13 mouse cellular contexts compared by ENCODE assay signal in genomic region chr1:133826193-133826592, GRCm38 (mm10). TPM values are rescaled to one million over a fixed set of nuclear protein-coding genes. Genes with fewer than 3 reads are reported as not detected.
DNase-seq lines count a peak whose midpoint lies in the region; ATAC-seq and TF ChIP-seq lines count a peak whose summit lies in the region.
"Had no signal": no experiment of that assay in that cellular context is flagged by ENCODE, and none has a peak within 500 bp of the region (broad histone marks: within the 10 kb centered on the region; RNA-seq: fewer than 3 reads in every experiment).

No protein-coding gene starts in this region.

- no peak; the same call in 1 of the 2 replicates for ATAC-seq in kidney, embryonic 16.5 days (ENCODE audit: low FRiP score, low TSS enrichment)
- no peak for ATAC-seq in liver, embryonic 16.5 days (ENCODE audit: low read depth)
- no peak for ATAC-seq in granulocyte monocyte progenitor cell, adult 5-6 weeks (replicated peaks; ENCODE audit: poor library complexity, severe bottlenecking)
- ATAC-seq: Patski had no signal

- no peak for TF ChIP-seq POLR2A in bone marrow, adult 2 months (IDR thresholded peaks at IDR 0.05; ENCODE audit: borderline replicate concordance, control insufficient read depth, low read depth, low read length)

- no peak overlapping the region for H3K4me3 ChIP-seq in kidney, embryonic 16.5 days (ENCODE audit: low read length)
- no peak overlapping the region for H3K4me3 ChIP-seq in bone marrow, adult 2 months (replicated peaks; ENCODE audit: control insufficient read depth, low read depth, low read length)
- H3K4me3 ChIP-seq in erythroblast, embryonic 14.5 days (replicated peaks), result peak overlapping the region; percentile 52
- H3K4me3 ChIP-seq in liver, embryonic 16.5 days (ENCODE audit: low read depth, low read length), result peak overlapping the region; percentile 18
- H3K4me3 ChIP-seq: embryonic facial prominence, embryonic 13.5 days; limb, embryonic 10.5 days had no signal

- H3K4me2 ChIP-seq in kidney, embryonic 16.5 days (replicated peaks; ENCODE audit: low read depth, low read length), result no peak overlapping the region
- peak overlapping the region; percentile 54 for H3K4me2 ChIP-seq in liver, embryonic 16.5 days (ENCODE audit: low read depth, low read length)
- H3K4me2 ChIP-seq: embryonic facial prominence, embryonic 13.5 days had no signal

- H3K9ac ChIP-seq in kidney, embryonic 16.5 days (replicated peaks; ENCODE audit: low read length), result no peak overlapping the region
- peak overlapping the region; percentile 55 for H3K9ac ChIP-seq in liver, embryonic 16.5 days (ENCODE audit: low read depth, low read length)

- no peaks in the 10 kb centered on the region for H3K36me3 ChIP-seq in kidney, embryonic 16.5 days (ENCODE audit: insufficient read depth, low read length)
- H3K36me3 ChIP-seq in erythroblast, embryonic 14.5 days (ENCODE audit: control insufficient read depth), result peaks cover 7% of the 10 kb centered on the region
- no peaks in the 10 kb centered on the region for H3K36me3 ChIP-seq in liver, embryonic 16.5 days (ENCODE audit: control insufficient read depth, insufficient read depth)
- H3K36me3 ChIP-seq: embryonic facial prominence, embryonic 13.5 days; limb, embryonic 10.5 days had no signal

- DNase-seq in kidney, adult 8-10 months, result no peak
- DNase-seq in left cerebral cortex, adult 11 months (ENCODE audit: low spot score), result no peak
- DNase-seq: gastrocnemius, postnatal 36 days; kidney, adult 2 months; lung, postnatal 10 days had no signal

- no peaks in the 10 kb centered on the region for H3K9me3 ChIP-seq in kidney, embryonic 16.5 days (ENCODE audit: low read length)
- no peaks in the 10 kb centered on the region for H3K9me3 ChIP-seq in erythroblast, embryonic 14.5 days (ENCODE audit: control insufficient read depth, low read length)
- no peaks in the 10 kb centered on the region for H3K9me3 ChIP-seq in liver, embryonic 16.5 days (replicated peaks; ENCODE audit: control insufficient read depth, low read length)
- H3K9me3 ChIP-seq: embryonic facial prominence, embryonic 13.5 days; limb, embryonic 10.5 days had no signal

- 0 out of 2 replicates have a peak, but pooled peaks cover 3% of the 10 kb centered on the region for H3K27me3 ChIP-seq in kidney, embryonic 16.5 days (ENCODE audit: insufficient read depth, low read length)
- no peaks in the 10 kb centered on the region for H3K27me3 ChIP-seq in erythroblast, embryonic 14.5 days (ENCODE audit: control insufficient read depth)
- no peaks in the 10 kb centered on the region for H3K27me3 ChIP-seq in liver, embryonic 16.5 days (ENCODE audit: control insufficient read depth, insufficient read depth, low read depth, low read length)
- H3K27me3 ChIP-seq: Patski had no signal

- 56% methylated on average over 7 of the region's 7 CpGs for WGBS in kidney, embryonic 16.5 days
- 54% methylated on average over 7 of the region's 7 CpGs for WGBS in bone marrow, adult 2 months
- WGBS in liver, embryonic 16.5 days (ENCODE audit: insufficient replicate concordance), result 36% methylated on average over 7 of the region's 7 CpGs

- peak overlapping the region; percentile 35 for H3K27ac ChIP-seq in kidney, embryonic 16.5 days (ENCODE audit: low read length)
- H3K27ac ChIP-seq in bone marrow, adult 2 months (ENCODE audit: control insufficient read depth, insufficient read depth, low read depth, low read length, poor library complexity), result peak overlapping the region; percentile 80
- H3K27ac ChIP-seq in liver, embryonic 16.5 days (ENCODE audit: low read length), result peak overlapping the region; percentile 94
- H3K27ac ChIP-seq: embryonic facial prominence, embryonic 13.5 days; limb, embryonic 10.5 days had no signal

- peaks cover 27% of the 10 kb centered on the region for H3K4me1 ChIP-seq in kidney, embryonic 16.5 days (ENCODE audit: insufficient read depth, low read length)
- peaks cover 7% of the 10 kb centered on the region; the same call in 1 of the 2 replicates for H3K4me1 ChIP-seq in bone marrow, adult 2 months (ENCODE audit: control insufficient read depth, insufficient read depth, low read length)
- peaks cover 97% of the 10 kb centered on the region for H3K4me1 ChIP-seq in erythroblast, embryonic 14.5 days (ENCODE audit: control insufficient read depth)
- peaks cover 56% of the 10 kb centered on the region for H3K4me1 ChIP-seq in liver, embryonic 16.5 days (ENCODE audit: control insufficient read depth, low read depth, low read length)

- no peak for TF ChIP-seq CTCF in bone marrow, adult 2 months (IDR thresholded peaks at IDR 0.05; ENCODE audit: control insufficient read depth, insufficient read depth, low read length)

RNA-seq across cellular contexts. Expression of gene Atp2b4, which starts 25.4 kb away (rescaled TPM):
- polyA plus RNA-seq in kidney, embryonic 16.5 days (2015; fragmentation: Nextera tagmentation; extraction: Ambion mirVana), result 7.6 and 8.2 TPM in 2 replicates
- 37.6 and 43.7 TPM in 2 replicates for polyA plus RNA-seq in bone marrow, adult 2 months (2011; ENCODE audit: insufficient read depth, insufficient read length, low replicate concordance, missing spikeins)
- 6.4 and 7.7 TPM in 2 replicates for polyA plus RNA-seq in erythroblast, embryonic 14.5 days (2012)
- polyA plus RNA-seq in liver, embryonic 16.5 days (2015; fragmentation: Nextera tagmentation; extraction: Ambion mirVana), result 32.0 and 34.8 TPM in 2 replicates
- 44.2 and 58.3 TPM in 2 replicates for total RNA-seq in granulocyte monocyte progenitor cell, adult 5-6 weeks (2014; fragmentation: Nextera tagmentation)
- total RNA-seq in granulocyte monocyte progenitor cell, adult 5-6 weeks (2017), result 27.1 and 32.1 TPM in 2 replicates

Comparison
In these comparisons a context has a peak if more than half of its experiments do, and no peak if none do; other contexts are left out.
1. H3K27ac ChIP-seq: peak in every context shown above with its lines; median percentile 94 in liver, embryonic 16.5 days; 80 in bone marrow, adult 2 months; 35 in kidney, embryonic 16.5 days.
2. H3K4me3 ChIP-seq: peak in erythroblast, embryonic 14.5 days (single experiment) and liver, embryonic 16.5 days (single experiment); none in kidney, embryonic 16.5 days (single experiment) and bone marrow, adult 2 months (single experiment).